In genomic region chr5:117572428-117572827, GRCm38 (mm10) we compare ENCODE assay signal across 13 mouse cellular contexts.
DNase-seq lines count a peak whose midpoint lies in the region; ATAC-seq and TF ChIP-seq lines count a peak whose summit lies in the region.
"Had no signal": no experiment of that assay in that cellular context is flagged by ENCODE, and none has a peak within 500 bp of the region (broad histone marks: within the 10 kb centered on the region; RNA-seq: fewer than 3 reads in every experiment).

No protein-coding gene starts in this region.

- DNase-seq in embryonic facial prominence, embryonic 14.5 days (ENCODE audit: low spot score) = peak; percentile 43
- DNase-seq in embryonic facial prominence, embryonic 10.5 days (ENCODE audit: low spot score) = no peak
- peak; percentile 11 for DNase-seq in lung, postnatal 14 days
- DNase-seq in lung, postnatal 4 days = no peak
- DNase-seq in kidney, adult 2 months = peak; percentile 57
- DNase-seq in gastrocnemius, postnatal 10 days = no peak
- DNase-seq: heart, adult 2 months; lung, adult 2 months; spleen, adult 18-20 months; thymus, adult 18-20 months had no signal

- H3K36me3 ChIP-seq in embryonic facial prominence, embryonic 14.5 days (ENCODE audit: control insufficient read depth, insufficient read depth, low read length) = no peaks in the 10 kb centered on the region
- H3K36me3 ChIP-seq in embryonic facial prominence, embryonic 10.5 days (replicated peaks) = no peaks in the 10 kb centered on the region
- no peaks in the 10 kb centered on the region for H3K36me3 ChIP-seq in kidney, adult 2 months (ENCODE audit: control insufficient read depth, insufficient read depth, low read length)
- peaks cover 3% of the 10 kb centered on the region; the same call in 1 of the 2 replicates for H3K36me3 ChIP-seq in midbrain, embryonic 16.5 days (ENCODE audit: control insufficient read depth, insufficient read depth, low read length)
- H3K36me3 ChIP-seq in intestine, embryonic 16.5 days (ENCODE audit: control insufficient read depth, insufficient read depth, low read length) = no peaks in the 10 kb centered on the region

- 80% methylated on average over 14 of the region's 14 CpGs for WGBS in embryonic facial prominence, embryonic 14.5 days
- WGBS in embryonic facial prominence, embryonic 10.5 days = 93% methylated on average over 14 of the region's 14 CpGs
- 30% methylated on average over 14 of the region's 14 CpGs for WGBS in kidney, adult 2 months
- WGBS in midbrain, embryonic 16.5 days = 60% methylated on average over 14 of the region's 14 CpGs
- 76% methylated on average over 14 of the region's 14 CpGs for WGBS in intestine, embryonic 16.5 days

- no peak overlapping the region for H3K27ac ChIP-seq in embryonic facial prominence, embryonic 14.5 days (replicated peaks; ENCODE audit: low read depth, low read length)
- no peak overlapping the region for H3K27ac ChIP-seq in embryonic facial prominence, embryonic 10.5 days (replicated peaks)
- no peak overlapping the region for H3K27ac ChIP-seq in kidney, adult 2 months (ENCODE audit: insufficient read depth, low read depth, low read length)
- H3K27ac ChIP-seq in midbrain, embryonic 16.5 days (ENCODE audit: low read length) = peak overlapping the region; percentile 35; the same call in 1 of the 2 replicates
- H3K27ac ChIP-seq in intestine, embryonic 16.5 days (ENCODE audit: low read length) = no peak overlapping the region
- H3K27ac ChIP-seq: heart, adult 2 months had no signal

- TF ChIP-seq POLR2A in kidney, adult 2 months (IDR thresholded peaks at IDR 0.05; ENCODE audit: low read depth, low read length) = no peak

- no peak overlapping the region for H3K9ac ChIP-seq in embryonic facial prominence, embryonic 14.5 days (ENCODE audit: low read depth, low read length)
- no peak overlapping the region for H3K9ac ChIP-seq in midbrain, embryonic 16.5 days (ENCODE audit: low read depth, low read length)
- no peak overlapping the region for H3K9ac ChIP-seq in intestine, embryonic 16.5 days (ENCODE audit: low read depth, low read length)

- no peak overlapping the region for H3K4me3 ChIP-seq in embryonic facial prominence, embryonic 14.5 days (ENCODE audit: low read depth, low read length)
- no peak overlapping the region for H3K4me3 ChIP-seq in embryonic facial prominence, embryonic 10.5 days
- no peak overlapping the region for H3K4me3 ChIP-seq in kidney, adult 2 months (ENCODE audit: insufficient read depth, low read depth, low read length)
- H3K4me3 ChIP-seq in midbrain, embryonic 16.5 days (ENCODE audit: low read depth, low read length) = no peak overlapping the region
- H3K4me3 ChIP-seq in intestine, embryonic 16.5 days (ENCODE audit: low read length) = no peak overlapping the region
- H3K4me3 ChIP-seq: heart, adult 2 months had no signal

- no peaks in the 10 kb centered on the region for H3K27me3 ChIP-seq in embryonic facial prominence, embryonic 14.5 days (replicated peaks; ENCODE audit: control insufficient read depth, insufficient read depth, low read length)
- H3K27me3 ChIP-seq in embryonic facial prominence, embryonic 10.5 days (replicated peaks; ENCODE audit: low read depth, poor library complexity, severe bottlenecking) = no peaks in the 10 kb centered on the region
- H3K27me3 ChIP-seq in kidney, adult 2 months (replicated peaks; ENCODE audit: control insufficient read depth, insufficient read depth, low read length) = no peaks in the 10 kb centered on the region
- H3K27me3 ChIP-seq in midbrain, embryonic 16.5 days (ENCODE audit: control insufficient read depth, insufficient read depth, low read depth, low read length) = no peaks in the 10 kb centered on the region
- no peaks in the 10 kb centered on the region for H3K27me3 ChIP-seq in intestine, embryonic 16.5 days (replicated peaks; ENCODE audit: control insufficient read depth, insufficient read depth, low read length)

- no peak for ATAC-seq in embryonic facial prominence, embryonic 14.5 days (ENCODE audit: low read depth)
- ATAC-seq in midbrain, embryonic 16.5 days = peak; percentile 39; the same call in 1 of the 2 replicates
- no peak for ATAC-seq in intestine, embryonic 16.5 days
- ATAC-seq: CD4-positive, CD25-positive, alpha-beta regulatory T cell, adult 4 months had no signal

- no peak overlapping the region for H3K4me2 ChIP-seq in embryonic facial prominence, embryonic 14.5 days (ENCODE audit: low read depth, low read length)
- 0 out of 2 replicates have a peak overlapping the region, but pooled peaks have one; percentile 13 for H3K4me2 ChIP-seq in midbrain, embryonic 16.5 days (ENCODE audit: low read length)
- no peak overlapping the region for H3K4me2 ChIP-seq in intestine, embryonic 16.5 days (ENCODE audit: low read depth, low read length)

- no peaks in the 10 kb centered on the region for H3K4me1 ChIP-seq in embryonic facial prominence, embryonic 14.5 days (ENCODE audit: control insufficient read depth, insufficient read depth, low read length)
- no peaks in the 10 kb centered on the region for H3K4me1 ChIP-seq in embryonic facial prominence, embryonic 10.5 days
- peaks cover 14% of the 10 kb centered on the region; the same call in 1 of the 2 replicates for H3K4me1 ChIP-seq in kidney, adult 2 months (ENCODE audit: control insufficient read depth, insufficient read depth, low read length)
- H3K4me1 ChIP-seq in midbrain, embryonic 16.5 days (ENCODE audit: control insufficient read depth, insufficient read depth, low read length) = no peaks in the 10 kb centered on the region
- no peaks in the 10 kb centered on the region for H3K4me1 ChIP-seq in intestine, embryonic 16.5 days (ENCODE audit: control insufficient read depth, insufficient read depth, low read length)

- no peak for TF ChIP-seq CTCF in kidney, adult 2 months (conservative IDR thresholded peaks at IDR 0.05; ENCODE audit: insufficient read depth, insufficient read length, low read depth, low read length)

- no peaks in the 10 kb centered on the region; the same call in 1 of the 2 replicates for H3K9me3 ChIP-seq in embryonic facial prominence, embryonic 14.5 days (ENCODE audit: control insufficient read depth, low read length)
- H3K9me3 ChIP-seq in embryonic facial prominence, embryonic 10.5 days = no peaks in the 10 kb centered on the region
- no peaks in the 10 kb centered on the region for H3K9me3 ChIP-seq in midbrain, embryonic 16.5 days (replicated peaks; ENCODE audit: control insufficient read depth, low read length, poor library complexity, severe bottlenecking)
- no peaks in the 10 kb centered on the region for H3K9me3 ChIP-seq in intestine, embryonic 16.5 days (ENCODE audit: control insufficient read depth, low read length)

Comparison
In these comparisons a context has a peak if more than half of its experiments do, and no peak if none do; other contexts are left out.
1. DNase-seq: peak in embryonic facial prominence, embryonic 14.5 days (single experiment), lung, postnatal 14 days (single experiment) and kidney, adult 2 months (single experiment); none in embryonic facial prominence, embryonic 10.5 days (single experiment), lung, postnatal 4 days (0 of 2) and gastrocnemius, postnatal 10 days (single experiment).